Mouse (Mus musculus): ENCODE data around the gene Il20. TPM values are rescaled to one million over a fixed set of nuclear protein-coding genes. Genes with fewer than 3 reads are reported as not detected.

The Il20 gene
- polyA plus RNA-seq (2015; fragmentation: Nextera tagmentation; extraction: Ambion mirVana), result not detected in 2 replicates

GRCm38 (mm10) chr1:130911401-130912010 lies at the start of gene Il20:
TSS of gene Il20 (minus strand) at chr1:130911451.
- no peaks in the 10 kb centered on the region for H3K4me1 ChIP-seq
- no peak within 1 kb of the TSS for H3K4me2 ChIP-seq (replicated peaks)
- no peak within 1 kb of the TSS for H3K27ac ChIP-seq (replicated peaks)
- H3K27me3 ChIP-seq, result no peaks in the 10 kb centered on the region
- no peak within 1 kb of the TSS for H3K4me3 ChIP-seq
- 62% methylated on average over 12 of the region's 12 CpGs for WGBS
- no peaks in the 10 kb centered on the region for H3K9me3 ChIP-seq
- no peaks in the 10 kb centered on the region for H3K36me3 ChIP-seq
- no peak within 1 kb of the TSS for H3K9ac ChIP-seq (replicated peaks)
- ATAC-seq (replicated peaks), result no peak

- H3K4me3 ChIP-seq, result no peak overlapping the region
- H3K4me1 ChIP-seq, result no peaks in the 10 kb centered on the region
- no peak overlapping the region for H3K9ac ChIP-seq (replicated peaks)
- WGBS, result 71% methylated on average over 6 of the region's 6 CpGs
- H3K27ac ChIP-seq (replicated peaks), result no peak overlapping the region
- H3K4me2 ChIP-seq (replicated peaks), result no peak overlapping the region
- H3K27me3 ChIP-seq, result no peaks in the 10 kb centered on the region
- no peak for ATAC-seq (replicated peaks)
- no peaks in the 10 kb centered on the region for H3K36me3 ChIP-seq
- H3K9me3 ChIP-seq, result no peaks in the 10 kb centered on the region
Measured at GRCm38 (mm10) chr1:130946920-130947319, 35.7 kb upstream of the Il20 start.

- Histone ChIP-seq H3K9ac (replicated peaks) (no peak overlapping the region), H3K4me3 (no peak overlapping the region), H3K27ac (replicated peaks) (no peak overlapping the region), H3K36me3 (no peaks in the 10 kb centered on the region), H3K9me3 (no peaks in the 10 kb centered on the region), H3K4me2 (replicated peaks) (no peak overlapping the region), H3K4me1 (no peaks in the 10 kb centered on the region), H3K27me3 (no peaks in the 10 kb centered on the region)
- no peak for ATAC-seq (replicated peaks)
- 64% methylated on average over 3 of the region's 3 CpGs for WGBS
Measured at GRCm38 (mm10) chr1:130941801-130942200, 30.6 kb upstream of the Il20 start.

GRCm38 (mm10) chr1:130940065-130940687 lies 28.9 kb upstream of the Il20 start, which contains the start of gene Il19:
TSS of gene Il19 (minus strand) at chr1:130940115.
- Histone ChIP-seq H3K36me3 (no peaks in the 10 kb centered on the region), H3K4me2 (replicated peaks) (no peak within 1 kb of the TSS), H3K9me3 (no peaks in the 10 kb centered on the region), H3K4me1 (no peaks in the 10 kb centered on the region), H3K4me3 (no peak within 1 kb of the TSS), H3K27ac (replicated peaks) (no peak within 1 kb of the TSS), H3K27me3 (no peaks in the 10 kb centered on the region), H3K9ac (replicated peaks) (no peak within 1 kb of the TSS)
- no peak for ATAC-seq (replicated peaks)
- WGBS, result 69% methylated on average over 4 of the region's 4 CpGs

GRCm38 (mm10) chr1:130938192-130938591 lies 26.9 kb upstream of the Il20 start:
- ATAC-seq (replicated peaks), result 0 out of 2 replicates have a peak, but pooled peaks have one; percentile 48
- Histone ChIP-seq H3K4me1 (no peaks in the 10 kb centered on the region), H3K36me3 (no peaks in the 10 kb centered on the region), H3K27ac (replicated peaks) (no peak overlapping the region), H3K4me2 (replicated peaks) (no peak overlapping the region), H3K27me3 (no peaks in the 10 kb centered on the region), H3K9me3 (no peaks in the 10 kb centered on the region), H3K4me3 (no peak overlapping the region), H3K9ac (replicated peaks) (no peak overlapping the region)
- 48% methylated on average over 7 of the region's 7 CpGs for WGBS

- Histone ChIP-seq H3K27ac (replicated peaks) (no peak overlapping the region), H3K4me1 (no peaks in the 10 kb centered on the region), H3K9ac (replicated peaks) (no peak overlapping the region), H3K9me3 (no peaks in the 10 kb centered on the region), H3K27me3 (no peaks in the 10 kb centered on the region), H3K4me3 (no peak overlapping the region), H3K4me2 (replicated peaks) (no peak overlapping the region), H3K36me3 (no peaks in the 10 kb centered on the region)
- WGBS, result 93% methylated on average over 4 of the region's 4 CpGs
- no peak for ATAC-seq (replicated peaks)
Measured at GRCm38 (mm10) chr1:130937170-130937569, 25.9 kb upstream of the Il20 start.

GRCm38 (mm10) chr1:130936351-130936750 lies 25.1 kb upstream of the Il20 start:
- Histone ChIP-seq H3K27ac (replicated peaks) (no peak overlapping the region), H3K27me3 (no peaks in the 10 kb centered on the region), H3K9ac (replicated peaks) (no peak overlapping the region), H3K4me2 (replicated peaks) (no peak overlapping the region), H3K4me3 (no peak overlapping the region), H3K4me1 (no peaks in the 10 kb centered on the region), H3K9me3 (no peaks in the 10 kb centered on the region), H3K36me3 (no peaks in the 10 kb centered on the region)
- WGBS, result 78% methylated on average over 6 of the region's 6 CpGs
- ATAC-seq (replicated peaks), result no peak

- no peak overlapping the region for H3K9ac ChIP-seq (replicated peaks)
- H3K9me3 ChIP-seq, result no peaks in the 10 kb centered on the region
- no peak overlapping the region for H3K4me2 ChIP-seq (replicated peaks)
- no peaks in the 10 kb centered on the region for H3K36me3 ChIP-seq
- ATAC-seq (replicated peaks), result no peak
- no peaks in the 10 kb centered on the region for H3K4me1 ChIP-seq
- no peak overlapping the region for H3K4me3 ChIP-seq
- H3K27me3 ChIP-seq, result no peaks in the 10 kb centered on the region
- no peak overlapping the region for H3K27ac ChIP-seq (replicated peaks)
Measured at GRCm38 (mm10) chr1:130926484-130926883, 15.2 kb upstream of the Il20 start.

- Histone ChIP-seq H3K4me2 (replicated peaks) (no peak overlapping the region), H3K4me3 (no peak overlapping the region), H3K4me1 (no peaks in the 10 kb centered on the region), H3K9ac (replicated peaks) (no peak overlapping the region), H3K27me3 (no peaks in the 10 kb centered on the region), H3K36me3 (no peaks in the 10 kb centered on the region), H3K9me3 (no peaks in the 10 kb centered on the region), H3K27ac (replicated peaks) (no peak overlapping the region)
- ATAC-seq (replicated peaks), result no peak
- WGBS, result 15% methylated on average over 1 of the region's 1 CpGs
Measured at GRCm38 (mm10) chr1:130918323-130918980, 7.2 kb upstream of the Il20 start.

- H3K9ac ChIP-seq (replicated peaks), result no peak overlapping the region
- WGBS, result 88% methylated on average over 7 of the region's 7 CpGs
- no peaks in the 10 kb centered on the region for H3K27me3 ChIP-seq
- no peak overlapping the region for H3K4me2 ChIP-seq (replicated peaks)
- no peaks in the 10 kb centered on the region for H3K9me3 ChIP-seq
- H3K36me3 ChIP-seq, result no peaks in the 10 kb centered on the region
- no peak overlapping the region for H3K4me3 ChIP-seq
- no peak overlapping the region for H3K27ac ChIP-seq (replicated peaks)
- no peaks in the 10 kb centered on the region for H3K4me1 ChIP-seq
- no peak for ATAC-seq (replicated peaks)
Measured at GRCm38 (mm10) chr1:130902505-130902904, 8.7 kb downstream of the Il20 start.

- Histone ChIP-seq H3K9me3 (no peaks in the 10 kb centered on the region), H3K4me3 (no peak overlapping the region), H3K27me3 (no peaks in the 10 kb centered on the region), H3K27ac (replicated peaks) (no peak overlapping the region), H3K36me3 (no peaks in the 10 kb centered on the region), H3K9ac (replicated peaks) (no peak overlapping the region), H3K4me1 (no peaks in the 10 kb centered on the region), H3K4me2 (replicated peaks) (no peak overlapping the region)
- no peak for ATAC-seq (replicated peaks)
- 25% methylated on average over 6 of the region's 6 CpGs for WGBS
Measured at GRCm38 (mm10) chr1:130894468-130894867, 16.8 kb downstream of the Il20 start.

- Histone ChIP-seq H3K9me3 (no peaks in the 10 kb centered on the region), H3K27me3 (no peaks in the 10 kb centered on the region), H3K36me3 (no peaks in the 10 kb centered on the region), H3K4me2 (replicated peaks) (no peak overlapping the region), H3K4me3 (no peak overlapping the region), H3K4me1 (no peaks in the 10 kb centered on the region), H3K27ac (replicated peaks) (no peak overlapping the region), H3K9ac (replicated peaks) (no peak overlapping the region)
- ATAC-seq (replicated peaks), result no peak
- 68% methylated on average over 9 of the region's 9 CpGs for WGBS
Measured at GRCm38 (mm10) chr1:130893329-130894040, 17.8 kb downstream of the Il20 start.

Measured in forebrain, embryonic 15.5 days (tissue).